Mouse (Mus musculus) gastrocnemius, postnatal 36 days (tissue): ENCODE results near the gene Fbxo46. TPM values are rescaled to one million over a fixed set of nuclear protein-coding genes. Genes with fewer than 3 reads are reported as not detected.
"Not testable (repeated sequence)": the region's sequence is repeated elsewhere in the genome, so short reads cannot be mapped to it uniquely, and the experiment has no call there.

Experiments
- DNase-seq, 2 experiments: peaks; one replicate each; pipeline ENCODE4 v3.0.0; 2022
- intact Hi-C: fragments of 180-260 bp; cut with DNase I; formaldehyde crosslinking; loops from one replicate; pipeline ENCODE4 v1.15.1; 2025
- long read RNA-seq, 2 experiments: library from polyadenylated mRNA; stranded (forward); transcript quantifications; one replicate each; pipeline ENCODE4 v2.0.0; 2021
- total RNA-seq, 2 experiments: library from RNA; stranded (reverse); gene quantifications; 2 replicates each; pipeline ENCODE4 v1.2.3; 2021

Fbxo46 gene
- total RNA-seq: 1 to 10 TPM; 2.0 to 2.8 TPM
- long read RNA-seq, experiment 1, full-length matches to known transcripts: 1 of 3 reads
- long read RNA-seq, experiment 1, partial matches to known transcripts: 0 of 3 reads
- long read RNA-seq, experiment 1, other reads (novel, unspliced or antisense): 2 of 3 reads
- long read RNA-seq, experiment 2, partial matches to known transcripts: 0 of 1 reads
- long read RNA-seq, experiment 2, other reads (novel, unspliced or antisense): 1 of 1 reads

DNA sequence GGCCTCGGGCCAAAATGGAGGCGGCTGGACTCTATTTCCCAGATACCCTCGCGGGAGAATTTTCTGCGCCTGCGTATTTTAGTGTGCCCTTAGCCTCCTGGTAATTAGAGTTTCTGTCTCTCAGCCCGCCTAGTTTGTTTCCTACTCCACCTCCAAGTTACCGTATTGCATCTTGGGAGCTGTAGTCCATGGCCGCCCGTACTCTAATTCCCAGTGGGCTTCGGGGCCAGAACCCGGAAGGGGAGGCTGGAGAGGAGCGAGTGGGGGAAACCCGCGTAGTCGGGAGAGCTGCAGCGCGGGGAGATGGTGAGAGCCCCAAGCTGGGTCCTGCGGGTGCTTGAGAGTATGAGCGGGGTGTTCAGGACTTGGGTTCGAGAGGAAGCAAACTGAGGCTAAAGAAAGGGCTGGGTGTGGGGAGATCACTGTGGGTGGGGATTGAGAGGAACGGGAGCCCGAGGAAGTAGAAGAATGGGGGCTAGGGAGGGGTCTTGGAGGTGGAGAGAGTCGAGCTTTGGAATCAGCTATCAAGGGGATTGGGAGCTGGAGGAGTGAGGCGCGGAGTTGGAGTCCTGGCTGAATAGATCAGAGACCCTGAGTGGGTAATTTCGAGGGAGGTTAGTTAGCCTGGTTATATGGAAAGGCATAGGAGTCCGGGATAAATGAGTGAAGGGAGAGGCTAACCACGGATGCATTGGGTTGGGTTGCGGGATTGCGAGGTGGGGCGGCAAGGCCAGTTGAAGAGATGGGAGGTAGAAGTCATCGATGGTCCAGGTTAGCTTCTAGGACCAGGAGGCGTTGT is at the start of gene Fbxo46:
Fbxo46 (plus strand) TSS at position 229 of the 799 bp plus-strand sequence.
- DNase-seq: peak; percentile 78 to 88
- intact Hi-C loops: loop anchor here (2.0 kb wide), 1 partner anchor 25 kb away; the partner anchor contains the start of gene Six5

DNA sequence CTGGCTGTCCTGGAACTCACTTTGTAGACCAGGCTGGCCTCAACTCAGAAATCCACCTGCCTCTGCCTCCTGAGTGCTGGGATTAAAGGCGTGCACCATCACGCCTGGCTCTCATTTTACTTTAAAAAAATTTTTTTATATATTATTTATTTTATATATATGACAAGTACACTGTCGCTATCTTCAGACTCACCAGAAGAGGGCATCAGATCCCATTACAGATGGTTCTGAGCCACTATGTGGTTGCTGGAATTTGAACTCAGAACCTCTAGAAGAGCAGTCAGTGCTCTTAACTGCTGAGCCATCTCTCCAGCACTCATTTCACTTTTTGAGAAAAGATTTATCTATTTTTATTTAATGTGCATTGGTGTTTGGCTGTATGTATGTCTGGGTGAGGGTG is 48.6 kb upstream of the Fbxo46 start:
- intact Hi-C loops, DNase-seq: not testable (repeated sequence)

DNA sequence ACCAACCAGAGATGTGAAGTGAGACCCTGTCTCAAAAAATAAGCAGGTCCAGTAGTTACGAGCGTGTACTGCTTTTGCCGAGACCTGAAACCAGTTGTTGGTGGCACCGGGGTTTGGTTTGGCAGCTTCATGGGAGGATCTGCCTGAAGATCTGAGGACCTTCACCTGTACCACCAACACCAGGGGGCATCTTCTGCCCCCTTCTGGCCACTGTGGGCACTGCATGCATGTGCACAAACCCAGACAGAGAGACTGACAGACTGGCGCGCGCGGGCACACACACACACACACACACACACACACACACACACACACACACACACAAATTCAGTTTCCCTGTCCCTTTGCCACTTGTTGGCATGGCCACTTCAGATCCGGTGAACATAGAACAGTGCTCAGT is 46.2 kb upstream of the Fbxo46 start:
- DNase-seq: peak in 1 of 2 experiments; percentile 38
- intact Hi-C loops: no loop called here

DNA sequence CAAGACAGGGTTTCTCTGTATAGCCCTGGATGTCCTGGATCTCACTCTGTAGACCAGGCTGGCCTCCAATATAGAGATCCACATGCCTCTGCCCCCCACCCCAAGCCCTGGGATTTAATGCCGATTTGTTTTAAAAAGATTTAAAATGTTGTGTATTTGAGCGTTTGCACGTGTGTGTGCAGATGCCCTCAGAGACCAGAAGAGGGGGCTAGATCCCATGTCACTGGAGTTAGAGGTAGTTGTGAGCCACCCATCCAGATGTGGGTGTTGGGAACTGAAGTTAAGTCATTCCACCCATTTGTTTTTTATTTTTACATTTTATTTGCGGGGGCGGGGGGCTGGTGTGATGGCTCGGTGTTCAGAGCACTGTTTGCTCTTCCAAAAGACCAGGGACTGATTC is 45.2 kb upstream of the Fbxo46 start:
- intact Hi-C loops: no loop called here
- DNase-seq: no peak

DNA sequence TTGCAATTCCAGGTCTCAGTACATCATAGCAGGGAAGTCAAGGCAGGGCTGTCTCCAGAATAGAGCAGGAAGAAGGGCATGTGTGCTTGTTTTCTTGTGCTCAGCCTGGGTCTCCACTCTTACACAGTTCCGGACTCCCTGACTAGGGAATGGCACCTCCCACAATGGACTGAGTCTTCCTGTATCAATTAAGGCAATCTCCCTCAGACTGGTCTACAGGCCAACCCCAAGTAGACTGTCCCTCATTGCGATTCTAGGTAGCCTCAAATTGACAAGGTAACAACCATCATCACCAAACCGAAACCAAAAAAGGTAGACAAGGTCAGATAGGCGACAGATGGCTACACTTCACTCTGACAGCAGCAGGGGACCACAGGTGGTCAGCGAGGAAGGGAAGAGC is 44.4 kb upstream of the Fbxo46 start:
- intact Hi-C loops: no loop called here
- DNase-seq: no peak

DNA sequence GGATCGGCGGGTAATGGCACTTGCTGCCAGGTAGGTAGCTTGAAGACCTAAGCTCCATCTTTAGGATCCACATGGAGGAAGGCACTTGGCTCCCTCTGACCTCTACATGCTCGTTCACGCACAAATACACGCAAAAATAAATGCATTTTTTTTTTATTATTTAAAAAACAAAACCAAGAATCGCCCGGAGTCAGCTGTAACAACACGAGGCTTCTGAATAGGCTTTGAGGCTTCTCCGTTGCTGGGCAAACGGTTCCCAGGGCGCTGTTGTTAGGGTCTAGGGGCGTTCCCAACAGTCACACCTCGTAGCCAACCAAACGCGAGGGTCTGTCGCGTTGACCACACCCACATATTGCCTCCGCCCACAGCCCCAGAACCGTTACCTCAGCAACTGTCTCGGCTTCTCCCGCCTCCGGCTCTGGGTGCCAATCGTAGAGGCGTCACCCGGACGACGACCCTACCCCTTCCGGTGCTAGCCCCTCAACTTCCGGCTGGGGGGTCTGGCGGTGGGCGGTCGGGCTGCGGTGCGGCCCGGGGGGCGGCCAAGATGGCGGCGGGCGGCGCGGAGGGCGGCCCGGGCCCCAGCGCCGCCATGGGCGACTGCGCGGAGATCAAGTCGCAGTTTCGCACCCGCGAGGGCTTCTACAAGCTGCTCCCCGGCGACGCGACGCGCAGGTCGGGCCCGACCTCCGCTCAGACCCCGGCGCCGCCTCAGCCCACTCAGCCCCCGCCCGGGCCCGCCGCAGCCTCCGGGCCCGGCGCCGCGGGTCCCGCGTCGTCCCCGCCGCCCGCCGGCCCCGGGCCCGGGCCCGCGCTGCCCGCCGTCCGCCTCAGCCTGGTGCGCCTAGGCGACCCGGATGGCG is 43.7 kb upstream of the Fbxo46 start, which contains the start of gene Dmwd:
Dmwd (plus strand) TSS at position 505 of the 863 bp plus-strand sequence.
- intact Hi-C loops: no loop called here
- peak; percentile 88 for DNase-seq

DNA sequence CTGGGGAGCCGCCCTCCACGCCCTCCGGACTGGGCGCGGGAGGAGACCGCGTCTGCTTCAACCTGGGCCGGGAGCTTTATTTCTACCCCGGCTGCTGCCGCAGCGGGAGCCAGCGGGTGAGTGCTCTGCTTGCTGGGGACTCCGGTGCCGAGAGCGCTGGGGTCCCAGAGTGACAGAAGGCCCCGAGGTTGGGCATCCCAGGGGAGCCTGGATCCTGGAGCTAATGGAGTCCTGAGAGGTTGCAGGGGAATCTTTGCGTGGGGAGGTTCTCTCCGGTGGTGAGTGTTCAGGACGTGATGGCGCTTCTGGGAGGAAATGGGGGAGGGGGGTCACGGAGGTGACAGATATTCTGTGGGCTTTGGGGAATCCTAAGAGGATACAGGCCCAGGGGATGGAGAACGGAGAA is 43.1 kb upstream of the Fbxo46 start:
- peak; percentile 4 to 16 for DNase-seq
- intact Hi-C loops: no loop called here

DNA sequence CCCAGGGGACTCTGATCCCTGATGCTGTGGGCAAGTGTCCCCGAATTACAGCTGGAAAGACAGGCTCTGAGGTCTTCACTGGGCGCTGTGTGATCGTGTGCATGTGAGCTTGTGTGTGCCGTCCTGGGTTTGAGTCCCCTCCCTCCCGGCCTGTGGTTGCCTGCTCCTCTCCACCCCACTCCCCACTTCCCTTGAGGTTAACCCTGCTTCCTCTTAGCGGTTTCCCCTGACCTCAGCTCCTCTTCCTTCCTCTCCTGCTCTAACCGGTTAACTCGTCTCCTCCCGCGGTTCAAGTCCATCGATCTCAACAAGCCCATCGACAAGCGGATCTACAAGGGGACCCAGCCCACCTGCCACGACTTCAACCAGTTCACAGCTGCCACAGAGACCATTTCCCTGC is 41.9 kb upstream of the Fbxo46 start:
- DNase-seq: no peak
- intact Hi-C loops: no loop called here

DNA sequence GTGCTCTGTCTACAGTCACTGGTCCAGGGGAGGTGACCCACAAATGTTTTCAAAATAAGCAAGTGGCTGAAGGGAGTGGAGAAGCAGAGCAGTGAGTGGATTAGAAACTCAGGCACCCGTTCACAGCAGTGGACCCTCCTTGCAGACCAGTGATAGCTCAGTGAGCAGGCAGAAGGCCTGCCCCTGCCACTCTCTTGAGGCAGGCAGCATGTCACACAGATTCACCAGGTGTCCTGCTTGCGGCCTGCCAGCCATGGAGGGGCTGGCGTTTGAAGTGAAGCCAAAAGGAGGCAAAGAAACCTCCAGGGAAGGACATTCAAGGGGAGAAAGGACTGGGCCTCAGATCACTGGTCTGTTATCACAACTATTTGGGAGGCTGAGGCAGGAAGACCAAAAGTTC is 40.9 kb upstream of the Fbxo46 start:
- intact Hi-C loops: no loop called here
- no peak for DNase-seq

DNA sequence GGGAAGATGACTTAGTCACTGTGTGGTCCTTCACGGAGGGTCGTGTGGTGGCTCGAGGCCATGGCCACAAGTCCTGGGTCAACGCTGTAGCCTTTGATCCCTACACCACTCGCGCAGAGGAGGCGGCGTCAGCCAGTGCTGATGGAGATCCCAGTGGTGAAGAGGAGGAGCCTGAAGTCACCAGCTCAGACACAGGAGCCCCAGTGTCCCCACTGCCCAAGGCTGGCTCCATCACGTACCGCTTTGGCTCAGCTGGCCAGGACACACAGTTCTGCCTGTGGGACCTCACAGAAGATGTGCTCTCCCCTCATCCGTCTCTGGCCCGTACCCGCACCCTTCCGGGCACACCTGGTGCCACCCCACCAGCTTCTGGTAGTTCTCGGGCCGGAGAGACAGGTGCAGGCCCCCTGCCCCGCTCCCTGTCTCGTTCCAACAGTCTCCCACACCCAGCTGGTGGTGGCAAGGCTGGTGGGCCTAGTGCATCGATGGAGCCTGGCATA is 39.2 kb upstream of the Fbxo46 start:
- intact Hi-C loops: no loop called here
- no peak for DNase-seq

DNA sequence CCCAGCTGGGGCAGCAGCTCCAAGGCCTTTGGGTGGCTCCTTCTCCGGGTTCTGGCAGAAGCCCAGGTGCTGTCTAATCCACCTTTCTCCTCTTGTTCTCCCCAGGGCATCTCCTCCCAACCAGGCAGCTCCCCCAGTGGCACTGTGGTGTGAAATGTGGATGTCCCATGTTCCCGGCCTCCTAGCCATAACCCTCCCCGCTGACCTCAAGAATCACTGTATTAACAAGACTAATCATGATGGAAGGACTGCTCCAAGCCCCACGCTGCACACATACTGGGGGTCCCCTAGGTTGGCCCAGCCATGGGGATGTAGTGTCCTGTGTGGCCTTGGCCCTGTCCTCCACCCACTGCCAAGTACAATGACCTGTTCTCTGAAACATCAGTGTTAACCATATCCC is 37.5 kb upstream of the Fbxo46 start:
- intact Hi-C loops: no loop called here
- no peak for DNase-seq

DNA sequence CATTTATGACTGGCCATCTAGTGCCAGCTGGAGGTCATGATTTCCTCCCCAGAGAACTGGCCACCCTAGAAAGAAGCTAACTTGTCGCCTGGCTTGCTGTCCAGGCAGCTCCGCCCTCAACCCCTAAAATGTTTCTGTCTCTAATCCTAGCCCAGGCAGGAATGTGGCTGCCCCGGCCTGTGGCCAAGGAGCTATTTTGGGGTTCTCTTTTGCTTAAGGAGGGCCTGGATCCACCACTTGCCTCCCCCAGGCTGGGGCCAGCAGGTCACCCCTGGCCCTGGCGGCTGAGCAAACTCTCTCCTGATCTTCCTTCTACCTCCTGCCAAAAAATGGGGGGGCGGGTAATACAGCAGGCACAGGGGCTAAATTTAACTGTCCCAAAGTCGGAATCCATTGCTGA is 36.6 kb upstream of the Fbxo46 start:
- intact Hi-C loops: no loop called here
- DNase-seq: peak; percentile 74 to 79

DNA sequence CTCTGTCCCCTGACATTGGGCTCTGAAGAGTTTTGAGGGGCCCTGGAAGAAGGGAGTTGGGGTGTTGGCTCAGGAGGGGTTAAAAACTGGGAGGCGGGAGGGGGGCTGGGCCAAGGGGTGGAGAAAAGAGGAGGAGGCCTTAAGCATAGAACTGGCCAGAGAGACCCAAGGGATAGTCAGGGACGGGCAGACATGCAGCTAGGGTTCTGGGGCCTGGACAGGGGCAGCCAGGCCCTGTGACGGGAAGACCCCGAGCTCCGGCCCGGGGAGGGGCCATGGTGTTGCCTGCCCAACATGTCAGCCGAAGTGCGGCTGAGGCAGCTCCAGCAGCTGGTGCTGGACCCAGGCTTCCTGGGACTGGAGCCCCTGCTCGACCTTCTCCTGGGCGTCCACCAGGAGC is 36.0 kb upstream of the Fbxo46 start, which contains the start of gene Dmpk:
Dmpk (plus strand) TSS at position 149 of the 400 bp plus-strand sequence.
- DNase-seq: peak; percentile 49 to 62
- intact Hi-C loops: no loop called here

DNA sequence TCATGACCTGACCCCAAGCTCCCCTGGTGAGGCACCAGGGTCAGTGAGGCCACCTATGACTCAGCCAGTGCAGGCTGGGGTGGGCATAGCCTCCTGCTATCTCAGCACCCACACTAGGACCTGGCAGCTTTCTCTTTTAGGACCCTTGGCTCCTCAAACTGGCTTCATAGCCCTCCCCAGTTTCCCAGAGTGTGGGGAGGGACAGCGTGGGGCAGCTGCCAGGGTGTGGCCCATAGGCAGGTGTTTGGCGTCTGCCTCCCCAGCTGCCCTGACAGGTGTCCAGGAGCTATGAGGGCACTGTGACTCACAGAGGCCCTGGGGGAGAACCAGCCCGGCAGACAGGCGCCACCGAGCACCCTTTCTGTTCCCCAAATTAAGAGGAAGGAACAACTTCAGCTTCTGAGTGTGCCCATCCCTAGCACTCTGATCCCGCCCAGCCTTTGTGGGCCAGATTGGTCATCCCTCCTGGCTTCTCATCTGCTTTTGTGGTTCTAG is 35.3 kb upstream of the Fbxo46 start:
- intact Hi-C loops: no loop called here
- peak; percentile 63 for DNase-seq

DNA sequence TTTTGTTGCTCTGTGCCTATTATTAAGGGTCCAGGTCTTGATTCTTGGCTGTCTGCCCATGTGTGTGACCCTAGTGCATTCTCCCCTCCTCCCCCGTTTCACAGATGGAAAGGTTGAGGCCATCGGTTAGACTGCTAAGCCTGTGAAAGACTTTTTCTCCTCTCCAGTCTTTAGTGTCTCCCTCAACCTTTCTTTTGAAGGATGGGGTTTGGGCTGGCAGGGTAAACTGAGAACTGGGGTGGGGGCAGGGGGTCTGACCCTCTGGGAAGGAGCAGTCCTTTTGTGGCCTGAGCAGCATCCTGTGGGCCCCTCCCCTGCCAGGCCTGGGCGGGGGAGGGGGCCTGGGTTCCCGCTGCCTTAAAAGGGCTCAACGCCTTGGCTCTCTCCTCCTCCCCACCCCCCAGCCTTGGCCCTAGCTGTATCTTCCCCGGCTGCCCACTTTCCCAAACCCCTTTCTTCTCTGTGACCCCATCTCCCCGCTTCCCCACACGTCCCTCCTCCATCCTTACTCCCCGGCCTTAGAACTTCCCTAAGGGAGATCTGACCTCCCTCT is 34.7 kb upstream of the Fbxo46 start:
- DNase-seq: no peak

DNA sequence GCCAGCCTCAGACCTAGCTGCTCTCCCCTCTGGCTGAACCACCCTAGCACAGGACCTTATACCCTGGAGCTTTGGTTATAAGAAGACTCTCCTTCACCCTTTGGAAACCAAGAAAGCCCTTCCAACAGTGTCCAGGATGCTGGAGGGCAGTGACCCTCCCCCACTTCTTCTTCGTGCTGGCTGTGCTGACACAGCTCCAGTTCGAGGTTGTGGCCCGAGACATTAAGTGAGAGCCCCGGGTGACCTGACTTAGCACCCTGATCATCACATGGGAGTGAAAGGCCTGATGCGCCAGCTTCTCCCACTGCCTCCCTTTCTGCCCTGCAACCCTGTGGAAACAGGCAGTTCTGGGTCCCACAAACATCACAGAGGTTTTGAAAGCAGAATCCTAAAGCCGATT is 34.2 kb upstream of the Fbxo46 start:
- no peak for DNase-seq
- intact Hi-C loops: no loop called here

More for the DNA sequence above, 34.7 kb upstream of the Fbxo46 start:
- intact Hi-C loops: no loop called here

DNA sequence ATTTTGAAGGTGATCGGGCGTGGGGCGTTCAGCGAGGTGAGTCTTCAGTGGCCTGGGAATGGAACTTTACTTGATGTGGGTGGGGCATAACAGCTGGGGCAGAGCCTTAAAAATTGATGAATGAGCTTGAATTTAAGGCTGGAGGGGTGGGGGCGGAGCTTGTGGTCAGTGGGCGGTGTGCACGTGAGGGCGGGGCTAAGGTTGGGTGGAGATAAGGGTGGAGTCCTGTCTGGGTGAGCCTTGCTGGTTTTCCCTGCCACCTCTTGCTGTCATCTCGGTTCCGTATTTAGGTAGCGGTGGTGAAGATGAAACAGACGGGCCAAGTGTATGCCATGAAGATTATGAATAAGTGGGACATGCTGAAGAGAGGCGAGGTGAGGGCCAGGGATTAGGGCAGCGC is 33.6 kb upstream of the Fbxo46 start:
- intact Hi-C loops: no loop called here
- DNase-seq: no peak

DNA sequence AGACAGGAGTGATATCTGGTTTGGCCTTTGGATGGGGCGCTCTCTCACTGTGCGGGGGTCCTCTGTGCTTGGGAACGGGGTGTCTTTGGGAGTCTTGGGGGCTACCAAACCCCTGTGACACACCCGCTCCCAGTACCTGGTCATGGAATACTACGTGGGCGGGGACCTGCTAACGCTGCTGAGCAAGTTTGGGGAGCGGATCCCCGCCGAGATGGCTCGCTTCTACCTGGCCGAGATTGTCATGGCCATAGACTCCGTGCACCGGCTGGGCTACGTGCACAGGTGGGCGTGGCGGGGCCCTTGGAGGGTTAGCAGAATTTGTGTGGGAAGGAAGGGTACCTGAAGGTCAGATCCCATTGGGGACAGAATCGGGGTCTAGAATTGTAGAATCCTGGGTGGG is 32.9 kb upstream of the Fbxo46 start:
- intact Hi-C loops: no loop called here
- no peak for DNase-seq

DNA sequence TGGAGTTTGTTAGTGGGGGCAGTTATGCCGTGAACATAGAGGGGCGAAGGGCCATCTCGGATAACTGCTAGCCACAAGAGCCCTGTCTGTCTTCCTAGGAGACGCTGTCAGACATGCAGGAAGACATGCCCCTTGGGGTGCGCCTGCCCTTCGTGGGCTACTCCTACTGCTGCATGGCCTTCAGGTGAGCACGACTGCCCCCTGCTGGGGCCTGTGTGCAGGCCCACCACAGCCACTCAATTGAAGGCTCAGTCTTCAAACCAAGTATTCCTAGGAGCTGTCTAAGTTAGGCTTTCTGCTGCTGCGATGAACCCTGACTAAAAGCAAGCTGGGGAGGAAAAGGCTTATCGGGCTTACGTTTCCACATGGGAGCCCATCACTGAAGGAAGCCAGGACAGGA is 30.8 kb upstream of the Fbxo46 start:
- DNase-seq: peak in 1 of 2 experiments; percentile 62
- intact Hi-C loops: no loop called here

DNA sequence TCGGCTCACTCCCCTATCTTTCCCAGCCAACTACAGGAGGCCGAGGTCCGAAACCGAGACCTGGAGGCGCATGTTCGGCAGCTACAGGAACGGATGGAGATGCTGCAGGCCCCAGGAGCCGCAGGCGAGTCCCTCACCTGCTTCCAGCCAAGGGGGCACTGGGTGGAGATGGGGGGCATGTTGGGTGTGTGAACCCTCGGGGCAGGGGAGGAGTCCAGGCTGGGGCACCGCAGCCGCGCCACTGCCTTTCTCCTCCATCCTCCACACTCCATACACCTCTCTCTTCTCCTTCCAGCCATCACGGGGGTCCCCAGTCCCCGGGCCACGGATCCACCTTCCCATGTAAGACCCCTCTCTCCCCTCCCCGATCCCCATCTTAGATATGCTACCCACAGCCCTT is 27.7 kb upstream of the Fbxo46 start:
- intact Hi-C loops: loop anchor here (2.0 kb wide), 1 partner anchor 23 kb away; no protein-coding TSS in a partner anchor
- DNase-seq: no peak
